Mouse (Mus musculus) embryonic facial prominence, embryonic 11.5 days (tissue): ENCODE measurements around the gene Crhr2. TPM values are rescaled to one million over a fixed set of nuclear protein-coding genes. Genes with fewer than 3 reads are reported as not detected.

ENCODE experiments used
- ATAC-seq: fragments of 200-750 bp; cut with Nextera tagmentation; replicated peaks from 2 replicates; pipeline ENCODE4 v1.8.0; 2017; ENCODE audit warnings: low read depth; ENCODE audit not compliant: insufficient number of reproducible peaks, low FRiP score, low TSS enrichment
- DNase-seq: peaks from one replicate; pipeline ENCODE4 v3.0.0-alpha.2; 2015; ENCODE audit warnings: low spot score
- H3K27ac ChIP-seq: fragments of 300-500 bp; sonication (generic); replicated peaks from 2 replicates; pipeline ENCODE4 v1.5.1; 2014; ENCODE audit warnings: mild to moderate bottlenecking, low read depth, low read length, control low read depth
- H3K27me3 ChIP-seq: fragments of 300-500 bp; sonication (generic); 2 replicates; pipeline ENCODE4 v1.6.1; 2014; ENCODE audit warnings: mild to moderate bottlenecking, low read length, moderate library complexity, mixed read lengths; ENCODE audit not compliant: control insufficient read depth, insufficient read depth
- H3K36me3 ChIP-seq: fragments of 300-500 bp; sonication (generic); replicated peaks from 2 replicates; pipeline ENCODE4 v1.6.1; 2014; ENCODE audit warnings: low read depth, mild to moderate bottlenecking, low read length, moderate library complexity, mixed read lengths; ENCODE audit not compliant: control insufficient read depth, insufficient read depth
- H3K4me1 ChIP-seq: fragments of 300-500 bp; sonication (generic); 2 replicates; pipeline ENCODE4 v1.6.1; 2014; ENCODE audit warnings: low read length, mixed read lengths; ENCODE audit not compliant: control insufficient read depth, insufficient read depth
- H3K4me2 ChIP-seq: fragments of 300-500 bp; sonication (generic); 2 replicates; pipeline ENCODE4 v1.6.1; 2014; ENCODE audit warnings: low read depth, mild to moderate bottlenecking, control low read depth, low read length, moderate library complexity
- H3K4me3 ChIP-seq: fragments of 300-500 bp; sonication (generic); 2 replicates; pipeline ENCODE4 v1.5.1; 2014; ENCODE audit warnings: low read depth, low read length, control low read depth
- H3K9ac ChIP-seq: fragments of 300-500 bp; sonication (generic); replicated peaks from 2 replicates; pipeline ENCODE4 v1.6.1; 2014; ENCODE audit warnings: mild to moderate bottlenecking, control low read depth, low read length
- H3K9me3 ChIP-seq: fragments of 300-500 bp; sonication (generic); replicated peaks from 2 replicates; pipeline ENCODE4 v1.6.1; 2016; ENCODE audit warnings: mild to moderate bottlenecking, low read length, inconsistent platforms, mixed read lengths; ENCODE audit not compliant: control insufficient read depth
- WGBS: fragments of 180-500 bp; shearing (Covaris S2); extraction: QIAGEN DNeasy Blood & Tissue Kit; methylation state at CpG from one replicate; pipeline ENCODE4 v1.1.7; 2014; 5-methylcytosine and 5-hydroxymethylcytosine counted together
- polyA plus RNA-seq: library from polyadenylated mRNA; unstranded; fragments of >200 nt; fragmentation: Nextera tagmentation; extraction: Ambion mirVana; gene quantifications from 2 replicates; pipeline ENCODE4 v1.2.1, GENCODE M21; 2014

Gene Crhr2
- polyA plus RNA-seq, 1 experiment from 2014 or later: not detected

DNA sequence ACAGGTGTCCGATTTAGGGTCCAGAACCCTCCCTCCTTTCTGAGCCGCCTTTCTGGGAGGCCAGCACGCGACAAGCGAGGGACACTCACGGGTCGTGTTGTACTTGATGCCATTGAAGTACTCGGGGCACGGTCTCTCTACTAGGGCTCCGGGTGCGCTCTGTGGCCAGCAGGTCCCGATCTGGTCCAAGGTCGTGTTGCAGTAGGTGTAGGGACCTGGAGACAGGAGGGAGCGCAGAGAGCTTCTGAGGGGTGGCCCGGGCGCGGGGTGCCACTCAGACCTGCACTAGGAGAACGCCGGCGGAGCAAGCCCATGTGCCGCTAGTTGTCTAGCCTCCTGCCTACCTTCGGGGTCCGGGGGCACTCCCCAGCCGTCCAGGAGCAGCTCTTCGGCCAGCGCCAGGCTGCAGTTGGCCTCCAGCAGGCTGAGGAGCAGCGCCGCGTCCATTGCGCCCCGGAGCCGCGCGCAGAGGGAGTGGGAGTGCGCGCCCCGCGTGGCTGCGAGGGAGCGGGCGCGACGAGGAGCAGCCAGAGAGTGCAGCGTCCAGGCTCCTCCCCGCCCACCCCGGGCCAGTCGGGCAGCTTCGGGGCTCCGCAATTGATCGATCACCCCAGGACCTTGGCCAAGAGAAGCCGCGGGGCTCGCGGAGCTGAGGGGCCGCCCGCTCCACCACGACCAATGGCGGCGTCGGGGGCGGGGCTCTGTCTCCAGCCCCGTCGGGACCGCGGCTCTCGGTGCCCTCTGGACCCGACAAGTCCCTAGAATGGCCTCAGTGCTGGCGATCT is 15.3 kb downstream of the Crhr2 start:
- Histone ChIP-seq H3K4me1 (no peaks in the 10 kb centered on the region), H3K9me3 (no peaks in the 10 kb centered on the region), H3K9ac (no peak overlapping the region), H3K4me3 (peak overlapping the region; percentile 47), H3K27me3 (peaks cover 32% of the 10 kb centered on the region), H3K36me3 (no peaks in the 10 kb centered on the region), H3K4me2 (peak overlapping the region; percentile 68), H3K27ac (no peak overlapping the region)
- ATAC-seq (peak; percentile 52; the same call in 1 of the 2 replicates), DNase-seq (peak; percentile 30)
- under 1% methylated on average over 59 of the region's 68 CpGs for WGBS

DNA sequence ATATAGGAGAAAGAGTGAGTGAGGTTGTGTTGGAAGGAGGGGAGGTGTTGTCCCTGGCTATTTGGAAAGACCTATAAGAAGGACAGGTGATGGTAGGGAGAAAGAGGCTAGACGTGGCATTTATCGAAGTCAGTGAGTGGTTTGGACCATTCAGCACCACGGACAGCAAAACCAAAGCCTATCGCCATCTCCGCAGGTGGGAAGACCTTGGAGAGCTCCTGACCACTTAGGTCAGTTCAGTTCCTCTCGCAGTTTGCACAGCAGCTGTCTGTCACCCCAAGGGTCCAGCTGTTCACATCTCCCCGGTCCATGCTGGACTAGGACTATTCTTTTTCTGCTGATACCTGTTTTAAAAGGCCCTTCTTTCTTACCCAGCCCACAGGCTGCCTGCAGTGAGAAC is 24.5 kb downstream of the Crhr2 start:
- no peak overlapping the region for H3K4me2 ChIP-seq
- H3K9me3 ChIP-seq: no peaks in the 10 kb centered on the region
- H3K27me3 ChIP-seq: no peaks in the 10 kb centered on the region
- no peak overlapping the region for H3K4me3 ChIP-seq
- no peak overlapping the region for H3K27ac ChIP-seq
- H3K4me1 ChIP-seq: no peaks in the 10 kb centered on the region
- no peaks in the 10 kb centered on the region for H3K36me3 ChIP-seq
- no peak; the same call in 1 of the 2 replicates for ATAC-seq
- no peak overlapping the region for H3K9ac ChIP-seq
- 13% methylated on average over 7 of the region's 7 CpGs for WGBS
- DNase-seq: peak; percentile 89

DNA sequence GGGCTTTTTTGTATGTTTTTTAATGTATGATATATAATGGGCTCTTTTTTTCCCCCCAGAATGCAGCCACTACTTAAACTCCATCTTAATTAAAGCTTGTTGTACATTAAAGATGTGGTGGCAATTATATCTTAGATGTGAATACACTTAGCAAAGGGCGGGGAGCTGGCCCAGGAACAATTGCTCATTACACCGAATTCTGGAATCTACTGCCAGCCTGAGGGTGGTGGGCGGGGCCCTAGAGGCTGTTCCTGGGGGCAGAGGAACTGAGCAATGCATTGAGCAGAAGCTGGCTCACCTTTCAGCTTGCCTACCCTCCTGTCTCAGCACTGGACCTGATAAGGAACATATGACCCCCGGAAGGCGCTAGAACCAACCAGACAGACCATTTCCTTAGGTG is 34.2 kb downstream of the Crhr2 start:
- Histone ChIP-seq H3K4me2 (no peak overlapping the region), H3K36me3 (no peaks in the 10 kb centered on the region), H3K27me3 (no peaks in the 10 kb centered on the region), H3K4me3 (no peak overlapping the region), H3K4me1 (no peaks in the 10 kb centered on the region), H3K27ac (no peak overlapping the region), H3K9ac (no peak overlapping the region), H3K9me3 (no peaks in the 10 kb centered on the region)
- DNase-seq (no peak), ATAC-seq (no peak)
- 82% methylated on average over 5 of the region's 5 CpGs for WGBS

DNA sequence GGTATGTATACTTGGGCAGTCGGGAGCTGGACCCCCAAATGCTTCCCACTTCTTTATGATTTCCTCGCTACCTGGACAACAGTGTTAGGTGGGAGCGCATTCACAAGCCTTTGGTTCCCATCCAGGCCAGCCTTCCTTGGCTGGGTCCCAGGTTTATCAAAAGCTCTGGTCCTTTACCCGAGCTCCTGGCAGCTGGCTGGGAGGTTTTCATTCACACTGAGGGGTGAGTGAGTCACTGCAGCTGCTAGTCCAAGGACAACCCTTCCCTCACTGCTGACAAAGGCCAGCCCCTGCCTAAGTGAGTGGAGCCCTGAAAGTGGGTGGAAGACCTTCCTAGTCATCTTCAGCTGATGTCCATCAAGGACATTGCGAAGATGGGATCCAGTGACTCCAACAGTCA is 34.8 kb downstream of the Crhr2 start:
- H3K4me3 ChIP-seq: no peak overlapping the region
- no peaks in the 10 kb centered on the region for H3K36me3 ChIP-seq
- DNase-seq (no peak), ATAC-seq (no peak)
- no peaks in the 10 kb centered on the region for H3K9me3 ChIP-seq
- no peak overlapping the region for H3K27ac ChIP-seq
- WGBS: 84% methylated on average over 5 of the region's 5 CpGs
- no peaks in the 10 kb centered on the region for H3K27me3 ChIP-seq
- H3K4me1 ChIP-seq: no peaks in the 10 kb centered on the region
- H3K9ac ChIP-seq: no peak overlapping the region
- no peak overlapping the region for H3K4me2 ChIP-seq

DNA sequence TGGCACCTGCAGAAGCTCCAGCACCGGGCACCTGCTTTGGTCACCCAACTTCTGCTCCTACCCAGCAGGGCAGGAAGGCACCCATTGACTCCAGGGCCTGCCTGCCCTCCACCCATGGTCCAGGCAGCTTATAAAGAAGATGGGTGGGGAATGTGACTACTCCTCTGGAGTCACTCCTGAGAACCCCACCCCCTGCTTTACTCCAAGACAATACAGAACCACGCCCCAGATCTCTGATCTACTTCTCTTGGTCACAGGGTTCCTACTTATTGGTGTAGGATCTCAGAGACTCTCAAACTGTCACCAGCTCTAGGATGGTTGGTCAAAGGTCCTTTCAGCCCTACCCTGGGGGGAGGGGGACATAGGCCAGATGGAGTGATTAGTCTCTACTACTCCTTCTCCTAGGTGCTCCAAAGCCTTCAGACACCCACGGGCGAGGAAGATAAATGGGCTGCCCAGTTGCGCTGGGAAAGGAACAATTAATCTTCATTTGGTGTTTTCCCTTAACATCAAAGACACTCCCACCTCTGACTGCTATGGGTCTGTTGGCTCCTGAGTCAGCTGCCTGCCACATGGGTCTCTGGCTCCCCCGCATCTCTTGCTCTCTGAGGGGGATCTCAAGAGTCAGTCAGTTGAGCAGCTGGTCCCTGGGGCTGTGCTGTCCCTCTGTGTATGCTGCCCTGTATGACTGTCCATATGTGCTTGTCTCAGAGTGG is 39.2 kb downstream of the Crhr2 start:
- no peaks in the 10 kb centered on the region for H3K36me3 ChIP-seq
- ATAC-seq: no peak
- H3K27me3 ChIP-seq: no peaks in the 10 kb centered on the region
- H3K27ac ChIP-seq: no peak overlapping the region
- no peaks in the 10 kb centered on the region for H3K9me3 ChIP-seq
- no peak overlapping the region for H3K4me2 ChIP-seq
- no peak overlapping the region for H3K4me3 ChIP-seq
- 82% methylated on average over 6 of the region's 6 CpGs for WGBS
- H3K9ac ChIP-seq: no peak overlapping the region
- H3K4me1 ChIP-seq: no peaks in the 10 kb centered on the region
- DNase-seq: no peak

DNA sequence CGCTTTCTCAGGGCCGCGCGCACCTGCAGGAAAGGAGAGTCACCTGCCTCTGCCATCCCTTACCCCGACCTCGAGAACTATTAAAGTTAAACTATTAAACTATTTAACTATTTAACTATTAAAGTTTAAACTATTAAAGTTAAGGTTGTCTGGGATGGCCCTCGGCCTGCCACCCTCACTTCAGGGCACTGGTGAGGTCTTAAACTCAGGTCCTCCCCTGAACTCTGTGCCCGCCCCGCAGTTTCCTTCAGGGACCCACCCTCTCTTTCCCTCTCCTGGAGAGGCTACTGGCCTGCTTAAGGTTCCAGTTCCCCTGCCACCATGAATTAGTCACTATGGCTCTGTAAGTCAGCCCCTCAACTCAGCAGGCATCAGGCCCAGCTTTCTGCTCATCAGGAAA is 41.4 kb downstream of the Crhr2 start:
- no peak overlapping the region for H3K9ac ChIP-seq
- no peak overlapping the region for H3K4me2 ChIP-seq
- H3K36me3 ChIP-seq: no peaks in the 10 kb centered on the region
- H3K4me1 ChIP-seq: no peaks in the 10 kb centered on the region
- WGBS: 88% methylated on average over 9 of the region's 9 CpGs
- H3K9me3 ChIP-seq: no peaks in the 10 kb centered on the region
- ATAC-seq (no peak), DNase-seq (no peak)
- no peak overlapping the region for H3K4me3 ChIP-seq
- H3K27ac ChIP-seq: no peak overlapping the region
- no peaks in the 10 kb centered on the region for H3K27me3 ChIP-seq

DNA sequence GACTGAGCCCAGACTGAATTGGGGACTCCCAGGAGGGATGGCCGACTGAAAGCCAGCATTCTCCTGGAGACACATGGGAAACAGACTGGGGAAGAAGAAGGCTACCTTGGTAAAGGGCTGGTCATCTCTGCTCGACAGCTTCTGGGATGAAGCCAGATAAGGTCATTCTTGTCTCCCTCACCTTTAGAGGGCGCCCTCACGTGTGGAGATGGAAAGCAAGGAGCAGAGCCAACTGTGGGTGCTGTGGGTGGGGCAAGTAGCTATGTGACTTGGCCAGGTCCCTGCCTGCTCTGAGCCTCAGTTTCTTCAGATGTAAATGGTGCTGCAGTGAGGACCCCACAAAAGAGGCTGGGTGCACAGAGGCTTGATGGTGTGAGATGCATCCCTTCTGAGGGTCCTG is 42.2 kb downstream of the Crhr2 start:
- WGBS: 45% methylated on average over 4 of the region's 4 CpGs
- DNase-seq (no peak), ATAC-seq (no peak)
- H3K4me3 ChIP-seq: no peak overlapping the region
- H3K9me3 ChIP-seq: no peaks in the 10 kb centered on the region
- H3K27ac ChIP-seq: no peak overlapping the region
- no peaks in the 10 kb centered on the region for H3K4me1 ChIP-seq
- no peaks in the 10 kb centered on the region for H3K36me3 ChIP-seq
- no peaks in the 10 kb centered on the region for H3K27me3 ChIP-seq
- H3K9ac ChIP-seq: no peak overlapping the region
- no peak overlapping the region for H3K4me2 ChIP-seq

DNA sequence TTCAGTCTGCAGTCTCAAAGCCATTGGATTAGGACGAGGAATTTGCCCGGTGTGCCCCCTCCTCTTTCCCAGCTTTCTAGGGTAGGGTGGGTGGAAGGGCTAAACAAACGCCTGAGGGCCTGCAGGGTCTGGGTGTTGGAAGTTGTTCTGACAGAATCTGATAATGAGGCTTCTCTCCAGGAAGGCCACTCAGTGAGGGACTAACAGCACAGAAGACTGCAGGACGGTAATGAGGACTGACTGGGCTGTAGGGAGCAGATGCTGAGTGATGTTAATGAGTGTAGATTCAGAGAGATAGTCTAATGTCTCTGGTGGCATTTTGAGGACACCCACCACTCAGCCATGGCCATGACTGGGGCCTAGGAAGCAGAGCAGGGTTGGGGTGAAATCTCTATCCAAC is 45.5 kb downstream of the Crhr2 start:
- ATAC-seq (no peak), DNase-seq (no peak)
- H3K4me1 ChIP-seq: no peaks in the 10 kb centered on the region
- no peak overlapping the region for H3K4me2 ChIP-seq
- H3K9me3 ChIP-seq: no peaks in the 10 kb centered on the region
- no peaks in the 10 kb centered on the region for H3K36me3 ChIP-seq
- H3K27ac ChIP-seq: no peak overlapping the region
- H3K4me3 ChIP-seq: no peak overlapping the region
- no peaks in the 10 kb centered on the region for H3K27me3 ChIP-seq
- H3K9ac ChIP-seq: no peak overlapping the region
- 37% methylated on average over 4 of the region's 4 CpGs for WGBS
